Mouse (Mus musculus) adrenal gland, adult 2 months (tissue): ENCODE measurements around the gene Xlr. TPM values are rescaled to one million over a fixed set of nuclear protein-coding genes. Genes with fewer than 3 reads are reported as not detected.
"Not testable (repeated sequence)": the region's sequence is repeated elsewhere in the genome, so short reads cannot be mapped to it uniquely, and the experiment has no call there.

ENCODE experiments used
- DNase-seq: peaks from one replicate; pipeline ENCODE4 v3.0.0; 2021
- long read RNA-seq: library from polyadenylated mRNA; stranded (forward); transcript quantifications from one replicate; pipeline ENCODE4 v2.0.0, GENCODE M21; 2021
- polyA plus RNA-seq: library from polyadenylated mRNA; depleted of rRNA; stranded (reverse); fragments of >200 nt; gene quantifications from 2 replicates; pipeline ENCODE4 v1.2.3, GENCODE M21; 2012; rRNA removed
- total RNA-seq, 2 experiments: library from RNA; stranded (reverse); gene quantifications; 2 replicates each; pipeline ENCODE4 v1.2.3; 2021

Xlr gene
- total RNA-seq: 1 to 10 TPM; 1.4 TPM
- not detected in 2 replicates for polyA plus RNA-seq
- long read RNA-seq: 0 reads

DNA sequence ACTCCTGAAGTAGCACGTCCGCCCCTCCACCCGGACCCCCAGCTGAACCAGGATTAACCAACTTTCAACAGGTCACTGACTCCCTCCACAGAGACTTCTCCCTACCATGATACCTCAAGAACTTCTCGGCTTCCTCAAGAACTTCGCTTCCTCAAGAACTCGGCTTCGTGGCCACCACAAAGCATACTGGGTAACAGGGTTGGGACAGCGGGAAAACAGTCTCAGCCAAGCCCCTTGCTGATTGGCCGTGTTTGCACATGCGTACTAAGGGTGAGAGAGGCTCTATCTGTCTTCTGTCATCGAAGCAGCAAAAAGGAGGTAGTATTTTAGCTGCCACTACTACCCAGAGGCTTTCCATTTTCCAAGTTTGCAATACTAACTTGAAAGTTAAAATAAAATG lies at the start of gene Xlr:
Xlr (minus strand) TSS at position 188 of the 400 bp plus-strand sequence.
- DNase-seq: not testable (repeated sequence)

- DNase-seq: no peak
These were observed 1.6 kb upstream of the Xlr start for GRCm38 (mm10) chrX:53799074-53799473.

DNA sequence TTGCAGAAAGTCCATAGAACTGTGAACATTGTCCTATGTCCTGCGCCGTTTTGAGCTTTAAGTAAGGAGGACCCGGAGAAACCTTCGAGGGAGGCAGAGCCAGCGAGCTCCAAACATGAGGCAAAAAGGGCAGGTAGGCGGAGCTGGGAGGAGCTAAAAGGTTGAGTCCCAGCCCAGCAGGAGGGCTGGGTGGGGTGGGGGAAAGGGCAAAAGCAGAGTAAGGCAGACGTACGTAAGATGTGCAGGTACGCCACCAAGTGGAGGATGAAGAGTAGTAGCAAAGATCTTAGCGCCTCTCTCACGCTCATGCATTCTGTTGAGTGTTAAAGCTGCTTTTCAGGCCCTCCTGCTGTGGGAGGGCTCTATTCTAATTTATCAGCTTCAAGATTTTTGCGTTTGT lies 21.2 kb downstream of the Xlr start, which contains the start of gene Zfp36l3:
Zfp36l3 (minus strand) TSS at position 119 of the 400 bp plus-strand sequence.
- DNase-seq: no peak

GRCm38 (mm10) chrX:53757736-53758135 lies 39.8 kb downstream of the Xlr start, which contains the start of gene 1700013H16Rik:
1700013H16Rik (minus strand) TSS chrX:53757831.
- DNase-seq: no peak

- no peak for DNase-seq
These were observed 44.7 kb downstream of the Xlr start for GRCm38 (mm10) chrX:53752851-53753250.

DNA sequence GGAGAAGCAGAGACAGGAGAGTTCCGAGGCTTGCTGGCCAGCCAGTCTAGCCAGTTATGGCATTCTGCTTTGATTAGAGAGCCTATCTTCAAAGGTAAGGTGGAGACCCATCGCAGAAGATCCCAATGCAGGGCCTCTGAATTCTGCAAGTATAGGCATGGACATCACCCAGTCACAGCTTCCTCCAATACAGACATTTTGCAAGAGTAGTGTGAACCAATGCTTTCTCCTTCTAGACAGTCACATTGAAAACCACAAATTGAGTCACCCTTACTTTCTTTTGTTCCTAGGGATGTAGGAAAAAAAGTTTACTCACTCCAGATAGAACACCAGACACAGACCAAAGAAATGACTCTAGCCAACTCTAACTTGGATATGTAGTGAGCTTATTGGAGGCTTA lies 68.5 kb downstream of the Xlr start:
- DNase-seq: no peak

Other genes with a start within 250 kb of the Xlr start
- 100 to 1,000 TPM; 126 to 170 TPM for gene Rtl8c, start 189.7 kb downstream of the Xlr start, total RNA-seq
- gene Rtl8c, start 189.7 kb downstream of the Xlr start, polyA plus RNA-seq: 81.9 and 90.6 TPM in 2 replicates
- not detected for gene Gm14597, start 188.7 kb downstream of the Xlr start, total RNA-seq
- not detected in 2 replicates for gene Gm14597, start 188.7 kb downstream of the Xlr start, polyA plus RNA-seq
- 100 to 1,000 TPM; 168 to 176 TPM for gene Rtl8a, start 154.0 kb downstream of the Xlr start, total RNA-seq
- gene Rtl8a, start 154.0 kb downstream of the Xlr start, polyA plus RNA-seq: 308 and 401 TPM in 2 replicates
- 100 to 1,000 TPM; 108 to 110 TPM for gene Rtl8b, start 127.3 kb downstream of the Xlr start, total RNA-seq
- 236 and 261 TPM in 2 replicates for gene Rtl8b, start 127.3 kb downstream of the Xlr start, polyA plus RNA-seq
- gene 4930502E18Rik, start 72.9 kb downstream of the Xlr start, total RNA-seq: not detected
- not detected in 2 replicates for gene 4930502E18Rik, start 72.9 kb downstream of the Xlr start, polyA plus RNA-seq
- gene 1700013H16Rik, start 39.9 kb downstream of the Xlr start, total RNA-seq: not detected
- gene 1700013H16Rik, start 39.9 kb downstream of the Xlr start, polyA plus RNA-seq: not detected in 2 replicates
- gene Zfp36l3, start 21.3 kb downstream of the Xlr start, total RNA-seq: not detected
- 0.07 and 0.15 TPM in 2 replicates for gene Zfp36l3, start 21.3 kb downstream of the Xlr start, polyA plus RNA-seq